Mouse (Mus musculus): Measurements from ENCODE around the gene Coro7. TPM values are rescaled to one million over a fixed set of nuclear protein-coding genes. Genes with fewer than 3 reads are reported as not detected.
A peak's percentile ranks its signal among the peaks of the same experiment; 100 is the strongest.
"Not testable (repeated sequence)": the region's sequence is repeated elsewhere in the genome, so short reads cannot be mapped to it uniquely, and the experiment has no call there.

Coro7 gene
- polyA plus RNA-seq, 2 experiments from 2014 or later, result 102 to 174 TPM

DNA sequence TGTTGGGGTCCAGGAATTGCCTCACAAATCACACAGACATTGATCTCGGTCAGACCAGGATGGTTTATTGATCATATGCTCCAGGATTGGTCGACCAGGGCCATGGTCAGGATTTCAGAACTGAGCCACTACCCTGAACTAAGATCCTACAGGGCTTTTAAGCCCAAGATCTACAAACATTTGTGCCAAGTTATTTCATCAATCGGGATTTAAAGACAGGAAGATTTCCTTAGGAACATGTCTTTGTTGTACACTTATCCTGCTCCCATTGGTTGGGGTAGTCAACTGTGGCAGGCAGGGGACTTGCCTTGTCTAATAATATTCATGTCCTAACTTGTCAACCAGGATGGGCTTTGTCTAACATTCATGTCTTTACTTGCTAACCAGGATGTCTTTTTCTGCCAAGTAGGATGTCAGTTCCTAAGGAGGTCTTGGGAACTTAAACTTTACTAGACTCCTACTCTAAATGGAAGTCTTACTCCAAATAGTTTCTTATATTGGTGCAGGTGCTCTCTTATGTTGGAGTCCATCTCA is 1.4 kb upstream of the Coro7 start:
- ATAC-seq, result not testable (repeated sequence)

- no peak for ATAC-seq
These were observed 1.5 kb downstream of the Coro7 start for GRCm38 (mm10) chr16:4678080-4678479.

DNA sequence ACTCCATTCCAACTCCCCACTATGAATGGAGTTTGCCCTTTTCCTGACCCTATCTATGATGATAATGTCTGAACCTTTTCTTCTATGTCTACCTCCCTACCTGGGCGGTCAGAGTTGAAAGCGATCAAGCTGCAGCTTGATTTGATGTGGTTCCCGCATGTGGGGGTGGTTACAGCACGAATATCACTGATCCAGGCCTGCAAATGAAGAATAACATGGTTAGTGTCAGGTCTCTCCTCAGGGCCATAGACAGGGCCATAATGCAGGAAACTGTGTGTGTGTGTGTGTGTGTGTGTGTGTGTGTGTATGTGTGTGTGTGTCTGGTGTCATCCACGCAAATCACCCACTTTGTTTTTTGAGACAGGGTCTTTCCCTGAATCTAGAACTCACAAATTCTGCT is 2.7 kb downstream of the Coro7 start:
- ATAC-seq, result no peak

DNA sequence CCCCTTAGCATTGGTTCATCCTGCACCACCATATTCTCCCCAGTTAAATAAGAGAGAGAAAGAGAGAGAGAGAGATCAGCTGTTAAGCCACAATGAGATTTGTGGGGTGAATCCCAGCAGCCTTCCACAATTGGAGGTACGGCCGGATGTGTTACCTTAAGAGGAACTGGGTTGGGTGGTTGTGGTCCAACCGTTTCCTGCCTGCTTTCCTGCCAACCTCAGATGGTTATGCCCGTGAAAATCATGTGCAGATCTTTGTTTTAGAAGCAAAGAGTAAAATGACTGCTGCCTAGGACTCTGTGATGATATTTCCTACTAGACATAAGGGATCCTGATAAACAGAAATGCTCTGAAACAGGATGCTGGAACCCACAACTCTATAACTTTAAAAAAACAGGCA is 5.5 kb downstream of the Coro7 start:
- ATAC-seq, result peak; percentile 94

DNA sequence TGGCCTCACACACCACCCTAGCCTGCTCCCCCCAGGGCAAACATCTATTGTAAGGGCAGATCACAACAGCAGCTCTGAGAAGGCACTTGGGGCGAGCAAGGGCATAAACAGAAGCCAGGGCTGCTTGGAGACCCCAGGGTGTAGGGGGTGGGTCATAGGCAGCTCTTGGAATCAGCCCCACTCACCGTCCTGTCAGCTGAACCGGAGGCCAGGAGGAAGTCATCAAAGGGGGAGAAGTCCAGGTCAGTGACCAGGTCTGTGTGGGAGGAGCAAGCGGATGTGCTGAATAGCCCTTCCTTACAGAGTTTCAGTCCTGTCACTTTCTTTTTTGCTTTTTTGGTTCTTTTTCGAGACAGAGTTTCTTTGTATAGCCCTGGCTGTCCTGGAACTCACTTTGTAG is 9.3 kb downstream of the Coro7 start:
- ATAC-seq, result no peak

GRCm38 (mm10) chr16:4667190-4667808 is 12.3 kb downstream of the Coro7 start:
- ATAC-seq, result peak; percentile 97

DNA sequence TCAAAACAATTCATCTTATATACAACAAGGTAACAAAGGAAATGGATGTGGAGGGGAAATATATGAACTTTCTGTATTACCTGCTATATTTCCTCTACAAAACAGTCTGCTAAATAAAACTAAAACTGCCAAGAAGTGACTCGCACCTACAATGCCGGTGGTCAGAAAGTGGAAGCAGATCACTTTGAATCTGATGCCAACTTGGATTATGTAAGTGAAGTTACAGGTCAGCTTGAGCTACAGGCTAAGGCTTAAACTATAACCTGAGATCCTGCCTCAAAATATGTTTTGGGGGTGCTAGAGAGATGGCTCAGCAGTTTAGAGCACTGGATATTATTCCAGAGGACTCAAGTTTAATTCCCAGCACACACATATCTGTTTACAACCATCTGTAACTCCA is 13.9 kb downstream of the Coro7 start:
- no peak for ATAC-seq

GRCm38 (mm10) chr16:4663806-4664205 is 15.8 kb downstream of the Coro7 start:
- no peak for ATAC-seq

GRCm38 (mm10) chr16:4661605-4662004 is 18.0 kb downstream of the Coro7 start:
- ATAC-seq, result no peak

GRCm38 (mm10) chr16:4659326-4659725 is 20.3 kb downstream of the Coro7 start:
- ATAC-seq, result no peak

GRCm38 (mm10) chr16:4658781-4659245 is 20.8 kb downstream of the Coro7 start:
- ATAC-seq, result no peak

DNA sequence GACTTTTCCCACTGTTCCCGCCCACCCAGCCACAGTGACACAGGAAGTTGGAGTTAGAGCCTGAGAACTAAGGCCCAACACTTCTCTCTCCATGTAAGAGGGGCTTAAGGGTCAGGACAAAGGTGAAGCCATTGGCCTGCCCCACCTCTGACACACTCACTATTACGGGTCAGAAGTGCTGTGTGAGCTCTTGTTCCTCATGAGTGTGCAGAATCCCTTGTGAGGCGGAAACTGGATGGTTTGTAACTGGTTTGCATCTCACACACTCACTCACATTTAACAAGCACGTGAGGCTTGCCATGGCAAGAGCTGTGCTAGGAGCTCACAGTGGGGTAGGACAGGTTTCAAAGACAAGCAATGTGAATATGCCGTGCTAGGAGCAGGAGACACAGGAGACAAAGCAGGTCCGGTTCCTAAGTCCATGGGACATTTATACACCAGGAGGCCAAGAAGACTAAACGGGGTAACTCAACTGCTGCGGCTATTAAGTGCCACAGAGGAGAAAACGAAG is 23.0 kb downstream of the Coro7 start:
- no peak for ATAC-seq

GRCm38 (mm10) chr16:4655764-4656570 is 23.6 kb downstream of the Coro7 start:
- ATAC-seq, result no peak

DNA sequence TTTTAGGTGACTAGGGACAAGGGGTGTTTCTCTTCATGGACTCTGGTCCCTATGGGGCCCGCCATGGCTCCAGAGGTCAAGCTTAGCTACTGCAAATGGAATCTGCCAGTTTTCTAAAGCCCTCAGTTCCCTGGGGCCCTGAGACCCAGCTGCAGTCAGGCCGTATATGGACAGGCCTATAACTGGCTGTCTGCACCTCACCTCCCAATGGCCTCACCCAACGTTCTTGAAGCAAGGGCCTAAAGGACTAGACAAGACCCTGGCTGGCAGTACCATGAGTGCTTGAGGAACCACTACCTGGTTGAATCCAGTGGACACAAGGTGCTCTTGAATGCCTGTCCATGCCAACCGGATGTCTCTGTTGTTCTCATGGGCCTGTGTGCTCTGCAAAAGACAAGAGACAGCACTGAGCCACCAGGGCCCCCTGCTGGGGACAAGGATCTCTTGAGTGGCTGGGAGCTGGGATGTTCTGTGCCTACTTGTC is 24.3 kb downstream of the Coro7 start:
- no peak for ATAC-seq

DNA sequence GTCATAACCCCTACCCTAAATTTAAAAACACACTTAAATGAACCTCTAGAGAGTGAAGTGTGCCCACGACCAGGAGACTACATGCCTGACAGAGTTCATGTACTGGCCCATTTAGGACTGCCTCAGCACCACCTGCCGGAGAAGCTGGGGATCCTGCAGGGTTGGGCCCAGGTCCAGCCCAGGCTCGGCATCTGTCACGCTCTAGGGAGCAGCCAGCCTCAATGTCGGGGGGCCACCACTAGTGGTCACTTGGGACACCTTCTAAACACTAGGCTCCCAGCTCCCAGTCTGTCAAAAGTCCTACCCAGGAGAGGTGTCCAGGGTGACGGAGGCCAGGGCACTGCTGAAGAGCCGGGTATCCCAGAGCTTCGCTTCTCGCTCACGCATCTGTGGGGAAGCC is 24.9 kb downstream of the Coro7 start:
- ATAC-seq, result no peak

- no peak for ATAC-seq
These were observed 26.7 kb downstream of the Coro7 start for GRCm38 (mm10) chr16:4652707-4653416.

DNA sequence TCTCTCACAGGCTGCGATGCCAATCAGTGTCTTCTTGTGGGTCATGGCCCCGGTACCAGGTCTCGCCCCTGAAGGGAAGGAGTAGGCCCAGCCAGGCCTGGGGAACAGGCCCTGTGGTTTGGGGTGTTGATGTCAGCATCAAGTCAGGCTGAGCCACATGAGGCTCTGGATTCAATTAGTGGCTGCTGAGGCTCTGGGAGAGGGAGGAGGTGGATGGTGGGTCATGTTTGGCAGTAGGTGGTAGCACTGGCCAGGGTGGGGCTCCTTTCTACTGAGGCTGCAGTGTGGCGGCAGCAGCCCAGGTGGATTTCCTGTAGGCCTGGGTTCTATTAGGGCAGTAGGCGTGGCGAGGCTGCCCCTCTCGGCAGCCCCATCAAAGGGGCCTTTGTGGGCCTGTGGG is 28.0 kb downstream of the Coro7 start:
- no peak for ATAC-seq

GRCm38 (mm10) chr16:4651081-4651480 is 28.5 kb downstream of the Coro7 start:
- ATAC-seq, result no peak

- ATAC-seq, result no peak
These were observed 29.4 kb downstream of the Coro7 start for GRCm38 (mm10) chr16:4650161-4650560.

GRCm38 (mm10) chr16:4649692-4650091 is 29.9 kb downstream of the Coro7 start:
- no peak for ATAC-seq

- no peak for ATAC-seq
These were observed 30.4 kb downstream of the Coro7 start for GRCm38 (mm10) chr16:4649211-4649610.

DNA sequence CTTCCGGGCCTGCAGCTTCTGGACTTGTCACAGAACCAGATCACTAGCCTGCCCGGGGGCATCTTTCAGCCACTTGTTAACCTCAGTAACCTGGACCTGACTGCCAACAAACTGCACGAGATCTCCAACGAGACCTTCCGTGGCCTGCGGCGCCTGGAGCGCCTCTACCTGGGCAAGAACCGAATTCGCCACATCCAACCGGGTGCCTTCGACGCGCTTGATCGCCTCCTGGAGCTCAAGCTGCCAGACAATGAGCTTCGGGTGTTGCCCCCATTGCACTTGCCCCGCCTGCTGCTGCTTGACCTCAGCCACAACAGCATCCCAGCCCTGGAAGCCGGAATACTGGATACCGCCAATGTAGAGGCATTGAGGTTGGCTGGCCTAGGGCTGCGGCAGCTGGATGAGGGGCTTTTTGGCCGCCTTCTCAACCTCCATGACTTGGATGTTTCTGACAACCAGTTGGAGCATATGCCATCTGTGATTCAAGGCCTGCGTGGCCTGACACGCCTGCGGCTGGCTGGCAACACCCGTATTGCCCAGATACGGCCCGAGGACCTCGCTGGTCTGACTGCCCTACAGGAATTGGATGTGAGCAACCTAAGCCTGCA is 31.1 kb downstream of the Coro7 start:
- no peak for ATAC-seq
